Mouse (Mus musculus) limb, embryonic 10.5 days (tissue): ENCODE data around the gene Cp. TPM values are rescaled to one million over a fixed set of nuclear protein-coding genes. Genes with fewer than 3 reads are reported as not detected.

Experiments
- DNase-seq: peaks from one replicate; pipeline ENCODE4 v3.0.0-alpha.2; 2017; ENCODE audit warnings: low spot score
- H3K27ac ChIP-seq: fragments of 300-500 bp; sonication (generic); 2 replicates; pipeline ENCODE4 v1.5.1; 2016; ENCODE audit warnings: mild to moderate bottlenecking
- H3K27me3 ChIP-seq: fragments of 300-500 bp; sonication (generic); 2 replicates; pipeline ENCODE4 v1.6.1; 2016; ENCODE audit warnings: low read depth, mild to moderate bottlenecking; ENCODE audit not compliant: poor library complexity, severe bottlenecking
- H3K36me3 ChIP-seq: fragments of 300-500 bp; sonication (generic); 2 replicates; pipeline ENCODE4 v1.6.1; 2016; ENCODE audit warnings: mild to moderate bottlenecking, moderate library complexity
- H3K4me1 ChIP-seq: fragments of 300-500 bp; sonication (generic); 2 replicates; pipeline ENCODE4 v1.6.1; 2016
- H3K4me3 ChIP-seq: fragments of 300-500 bp; sonication (generic); 2 replicates; pipeline ENCODE4 v1.5.1; 2016; ENCODE audit warnings: mild to moderate bottlenecking, moderate library complexity
- H3K9me3 ChIP-seq: fragments of 300-500 bp; sonication (generic); replicated peaks from 2 replicates; pipeline ENCODE4 v1.6.1; 2016; ENCODE audit warnings: mild to moderate bottlenecking
- WGBS: fragments of 180-500 bp; shearing (Covaris S2); methylation state at CpG from one replicate; pipeline ENCODE4 v1.1.7; 2016; 5-methylcytosine and 5-hydroxymethylcytosine counted together
- polyA plus RNA-seq: library from polyadenylated mRNA; unstranded; fragments of >200 nt; fragmentation: Nextera tagmentation; extraction: Ambion mirVana; gene quantifications from 2 replicates; pipeline ENCODE4 v1.2.1, GENCODE M21; 2016

Gene Cp
- polyA plus RNA-seq, 1 experiment from 2014 or later: 0.13 TPM

- H3K4me1 ChIP-seq: no peaks in the 10 kb centered on the region
- H3K4me3 ChIP-seq: no peak overlapping the region
- H3K27ac ChIP-seq: no peak overlapping the region
- DNase-seq: no peak
- WGBS: 59% methylated on average over 4 of the region's 4 CpGs
- no peaks in the 10 kb centered on the region for H3K27me3 ChIP-seq
- no peaks in the 10 kb centered on the region for H3K36me3 ChIP-seq
- no peaks in the 10 kb centered on the region for H3K9me3 ChIP-seq
These were observed 21.6 kb downstream of the Cp start for GRCm38 (mm10) chr3:19978474-19978873.

GRCm38 (mm10) chr3:19981156-19981555, 24.3 kb downstream of the Cp start:
- Histone ChIP-seq H3K9me3 (no peaks in the 10 kb centered on the region), H3K4me3 (no peak overlapping the region), H3K27me3 (no peaks in the 10 kb centered on the region), H3K27ac (no peak overlapping the region), H3K4me1 (no peaks in the 10 kb centered on the region), H3K36me3 (no peaks in the 10 kb centered on the region)
- DNase-seq: no peak
- 83% methylated on average over 2 of the region's 2 CpGs for WGBS

- H3K27ac ChIP-seq: no peak overlapping the region
- DNase-seq: no peak
- no peak overlapping the region for H3K4me3 ChIP-seq
- no peaks in the 10 kb centered on the region for H3K27me3 ChIP-seq
- no peaks in the 10 kb centered on the region for H3K36me3 ChIP-seq
- H3K4me1 ChIP-seq: no peaks in the 10 kb centered on the region
- H3K9me3 ChIP-seq: no peaks in the 10 kb centered on the region
These were observed 26.0 kb downstream of the Cp start for GRCm38 (mm10) chr3:19982846-19983245.

- 43% methylated on average over 3 of the region's 3 CpGs for WGBS
These were observed 29.3 kb downstream of the Cp start for GRCm38 (mm10) chr3:19986123-19986522.

GRCm38 (mm10) chr3:19990031-19990430, 33.2 kb downstream of the Cp start:
- H3K4me3 ChIP-seq: no peak overlapping the region
- WGBS: 78% methylated on average over 3 of the region's 3 CpGs
- no peak for DNase-seq

More at GRCm38 (mm10) chr3:19986123-19986522, 29.3 kb downstream of the Cp start:
- Histone ChIP-seq H3K27me3 (no peaks in the 10 kb centered on the region), H3K9me3 (no peaks in the 10 kb centered on the region), H3K36me3 (no peaks in the 10 kb centered on the region), H3K4me1 (no peaks in the 10 kb centered on the region), H3K27ac (no peak overlapping the region), H3K4me3 (no peak overlapping the region)
- no peak for DNase-seq

GRCm38 (mm10) chr3:19992388-19992787, 35.5 kb downstream of the Cp start:
- H3K27ac ChIP-seq: no peak overlapping the region
- no peaks in the 10 kb centered on the region for H3K27me3 ChIP-seq
- H3K9me3 ChIP-seq: no peaks in the 10 kb centered on the region
- DNase-seq: no peak
- no peaks in the 10 kb centered on the region for H3K4me1 ChIP-seq
- WGBS: 85% methylated on average over 4 of the region's 4 CpGs
- no peaks in the 10 kb centered on the region for H3K36me3 ChIP-seq
- no peak overlapping the region for H3K4me3 ChIP-seq

More at GRCm38 (mm10) chr3:19990031-19990430, 33.2 kb downstream of the Cp start:
- no peak overlapping the region for H3K27ac ChIP-seq
- H3K36me3 ChIP-seq: no peaks in the 10 kb centered on the region
- no peaks in the 10 kb centered on the region for H3K27me3 ChIP-seq
- no peaks in the 10 kb centered on the region for H3K9me3 ChIP-seq
- H3K4me1 ChIP-seq: no peaks in the 10 kb centered on the region

GRCm38 (mm10) chr3:19999551-19999950, 42.7 kb downstream of the Cp start:
- 83% methylated on average over 2 of the region's 2 CpGs for WGBS
- DNase-seq: no peak
- Histone ChIP-seq H3K36me3 (peaks cover 13% of the 10 kb centered on the region), H3K27me3 (no peaks in the 10 kb centered on the region), H3K4me1 (no peaks in the 10 kb centered on the region), H3K27ac (no peak overlapping the region), H3K4me3 (no peak overlapping the region), H3K9me3 (no peaks in the 10 kb centered on the region)

GRCm38 (mm10) chr3:20000806-20001205, 44.0 kb downstream of the Cp start:
- H3K27me3 ChIP-seq: no peaks in the 10 kb centered on the region
- H3K4me3 ChIP-seq: no peak overlapping the region
- H3K36me3 ChIP-seq: peaks cover 13% of the 10 kb centered on the region
- no peaks in the 10 kb centered on the region for H3K9me3 ChIP-seq
- H3K27ac ChIP-seq: no peak overlapping the region
- no peak for DNase-seq
- WGBS: 90% methylated on average over 4 of the region's 4 CpGs
- H3K4me1 ChIP-seq: no peaks in the 10 kb centered on the region

- Histone ChIP-seq H3K9me3 (no peaks in the 10 kb centered on the region), H3K27me3 (no peaks in the 10 kb centered on the region), H3K27ac (no peak overlapping the region), H3K36me3 (peaks cover 13% of the 10 kb centered on the region), H3K4me3 (no peak overlapping the region), H3K4me1 (no peaks in the 10 kb centered on the region)
- 78% methylated on average over 5 of the region's 5 CpGs for WGBS
- DNase-seq: no peak
These were observed 45.9 kb downstream of the Cp start for GRCm38 (mm10) chr3:20002786-20003185.

GRCm38 (mm10) chr3:20004422-20004821, 47.6 kb downstream of the Cp start:
- H3K9me3 ChIP-seq: no peaks in the 10 kb centered on the region
- no peaks in the 10 kb centered on the region for H3K4me1 ChIP-seq
- WGBS: 88% methylated on average over 8 of the region's 8 CpGs
- DNase-seq: no peak
- peaks cover 16% of the 10 kb centered on the region for H3K36me3 ChIP-seq
- no peak overlapping the region for H3K4me3 ChIP-seq
- no peak overlapping the region for H3K27ac ChIP-seq
- no peaks in the 10 kb centered on the region for H3K27me3 ChIP-seq

GRCm38 (mm10) chr3:20005611-20006010, 48.8 kb downstream of the Cp start:
- peaks cover 19% of the 10 kb centered on the region for H3K36me3 ChIP-seq
- 82% methylated on average over 1 of the region's 1 CpGs for WGBS

GRCm38 (mm10) chr3:20007275-20007674, 50.4 kb downstream of the Cp start:
- H3K36me3 ChIP-seq: peaks cover 15% of the 10 kb centered on the region
- H3K27ac ChIP-seq: no peak overlapping the region
- DNase-seq: no peak
- WGBS: 93% methylated on average over 4 of the region's 4 CpGs
- H3K4me1 ChIP-seq: peaks cover 9% of the 10 kb centered on the region
- no peak overlapping the region for H3K4me3 ChIP-seq
- no peaks in the 10 kb centered on the region for H3K27me3 ChIP-seq
- H3K9me3 ChIP-seq: no peaks in the 10 kb centered on the region

More at GRCm38 (mm10) chr3:20005611-20006010, 48.8 kb downstream of the Cp start:
- no peak for DNase-seq
- peaks cover 3% of the 10 kb centered on the region for H3K4me1 ChIP-seq
- H3K27ac ChIP-seq: no peak overlapping the region
- H3K4me3 ChIP-seq: no peak overlapping the region
- no peaks in the 10 kb centered on the region for H3K9me3 ChIP-seq
- no peaks in the 10 kb centered on the region for H3K27me3 ChIP-seq

GRCm38 (mm10) chr3:20007759-20008158, 50.9 kb downstream of the Cp start:
- Histone ChIP-seq H3K36me3 (peaks cover 14% of the 10 kb centered on the region), H3K27me3 (no peaks in the 10 kb centered on the region), H3K4me3 (no peak overlapping the region), H3K27ac (no peak overlapping the region), H3K4me1 (peaks cover 9% of the 10 kb centered on the region), H3K9me3 (no peaks in the 10 kb centered on the region)
- 90% methylated on average over 5 of the region's 5 CpGs for WGBS
- no peak for DNase-seq

- Histone ChIP-seq H3K9me3 (no peaks in the 10 kb centered on the region), H3K27me3 (no peaks in the 10 kb centered on the region), H3K36me3 (peaks cover 16% of the 10 kb centered on the region), H3K4me3 (no peak overlapping the region), H3K4me1 (peaks cover 9% of the 10 kb centered on the region), H3K27ac (peak overlapping the region; percentile 63; the same call in 1 of the 2 replicates)
- 89% methylated on average over 9 of the region's 9 CpGs for WGBS
- peak; percentile 30 for DNase-seq
These were observed 53.6 kb downstream of the Cp start for GRCm38 (mm10) chr3:20010464-20010863.
